Mouse (Mus musculus): ENCODE measurements around the gene Scnn1a.
"Not testable (repeated sequence)": the region's sequence is repeated elsewhere in the genome, so short reads cannot be mapped to it uniquely, and the experiment has no call there.

The Scnn1a gene

DNA sequence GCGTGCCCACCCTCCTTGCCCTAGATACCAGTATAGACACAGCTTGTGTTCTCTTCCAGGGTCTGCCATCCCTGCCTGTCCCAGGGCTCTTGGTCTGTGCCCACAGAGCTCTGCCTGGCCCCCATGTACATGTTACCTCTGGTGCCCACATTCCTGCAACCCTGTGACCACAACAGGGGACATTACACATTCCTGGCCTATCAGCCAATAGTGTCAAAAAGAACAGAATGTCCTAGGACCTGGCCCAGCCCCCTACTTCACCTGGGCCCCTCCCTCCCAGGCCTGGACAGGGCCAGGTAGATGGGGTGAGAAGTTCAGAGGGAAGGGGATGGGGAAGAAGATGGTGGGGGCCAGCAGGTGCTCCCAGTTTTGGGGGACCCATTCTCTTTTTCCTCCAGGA lies at the start of gene Scnn1a:
Scnn1a (plus strand) TSS at position 337 of the 400 bp plus-strand sequence.
- ChIA-PET CTCF (interaction anchor here in 1 of 4 experiments (0.6 to 1.6 kb wide), 4 partner anchors 11 to 283 kb away, joined by 4 to 6 read pairs (median 5); no protein-coding TSS in a partner anchor), POLR2A (interaction anchor here in 3 of 4 experiments (0.6 to 3.1 kb wide), 10 partner anchors 8 to 217 kb away, joined by 3 to 26 read pairs (median 5); no protein-coding TSS in a partner anchor)

DNA sequence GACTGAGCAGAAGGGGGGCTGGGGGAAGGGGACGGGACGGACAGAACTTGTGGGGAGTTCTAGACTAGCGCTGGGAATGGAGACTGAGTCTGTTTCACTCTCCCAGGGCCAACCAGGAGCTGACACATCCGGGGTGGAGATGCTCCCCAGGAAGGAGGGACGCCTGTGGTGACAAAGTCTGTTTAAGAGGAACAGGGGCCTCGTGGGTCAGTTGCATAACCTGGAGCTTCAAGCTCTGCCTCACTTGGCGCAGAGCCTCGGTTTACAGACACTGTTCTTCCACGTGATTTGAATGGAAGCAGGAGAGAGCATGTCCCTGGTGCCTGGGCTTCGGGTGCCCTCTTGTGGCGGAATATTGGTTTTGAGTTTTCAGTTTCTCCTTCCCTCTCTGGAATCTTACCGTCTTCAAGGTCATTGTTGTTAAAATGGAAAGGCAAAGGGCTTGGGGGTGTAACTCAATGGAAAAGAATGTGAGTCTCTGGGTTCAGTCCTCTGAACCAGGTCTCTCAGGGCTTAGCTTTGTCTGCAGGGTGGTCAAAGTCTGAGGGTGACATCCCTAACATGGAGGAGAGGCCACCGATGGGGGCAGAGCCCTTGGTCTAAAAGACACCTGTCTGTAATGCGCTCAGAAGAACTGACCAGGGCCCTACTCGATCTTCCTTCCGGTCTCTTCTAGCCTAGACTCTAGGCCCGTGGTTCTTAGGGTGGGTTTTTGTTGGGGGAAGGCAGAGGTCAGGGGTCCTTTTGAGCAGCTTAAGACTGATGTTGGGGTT lies 48.8 kb upstream of the Scnn1a start:
- POLR2A ChIA-PET: interaction anchor here (0.6 to 4.4 kb wide), 23 partner anchors 10 to 331 kb away, joined by 3 to 23 read pairs (median 4); partner anchors contain the start of genes Gapdh (in 1 of the 4), Mrpl51 (in 1 of the 4), Ncapd2 (in 1 of the 4) and Tapbpl (in 1 of the 4)
- CTCF ChIA-PET: interaction anchor here (0.5 to 2.5 kb wide), 24 partner anchors 13 to 490 kb away, joined by 3 to 11 read pairs (median 4); partner anchors contain the start of genes Gapdh (in 1 of the 4), Tapbpl (in 1 of the 4), Tuba3a (in 1 of the 4) and Vamp1 (in 1 of the 4)

DNA sequence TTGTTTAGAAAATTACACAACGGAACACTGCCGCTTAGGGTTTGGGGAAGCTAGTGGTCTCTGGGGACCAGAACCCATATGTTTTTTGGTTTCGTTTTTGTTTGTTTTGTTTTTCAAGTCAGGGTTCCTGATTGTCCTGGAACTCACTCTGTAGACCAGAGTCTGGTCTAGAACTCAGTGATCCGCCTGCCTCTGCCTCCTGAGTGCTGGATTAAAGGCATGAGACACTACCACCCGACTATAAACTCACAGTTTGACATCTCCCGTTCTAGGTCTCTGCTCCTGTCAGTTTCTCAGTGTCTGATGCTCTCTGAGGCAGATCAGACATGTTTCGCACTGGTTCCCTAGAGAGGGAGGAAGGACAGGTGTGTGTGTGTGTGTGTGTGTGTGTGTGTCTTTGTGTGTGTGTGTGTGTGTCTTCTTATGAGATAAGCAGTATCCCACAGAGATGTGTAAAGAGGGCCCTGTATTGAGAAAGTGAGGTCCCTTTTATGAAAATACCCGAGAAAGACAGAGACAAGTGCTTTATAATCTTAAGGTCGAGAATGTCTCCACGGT lies 48.2 kb upstream of the Scnn1a start:
- CTCF ChIA-PET: interaction anchor here in 3 of 4 experiments (0.6 to 2.0 kb wide), 9 partner anchors 15 to 491 kb away, joined by 3 to 11 read pairs (median 4); partner anchors contain the start of gene Gapdh (in 1 of the 3)
- POLR2A ChIA-PET: interaction anchor here in 3 of 4 experiments (0.6 to 4.4 kb wide), 13 partner anchors 9 to 389 kb away, joined by 3 to 23 read pairs (median 4); partner anchors contain the start of genes Mrpl51 (in 1 of the 3), Ncapd2 (in 1 of the 3) and Tapbpl (in 1 of the 3)

DNA sequence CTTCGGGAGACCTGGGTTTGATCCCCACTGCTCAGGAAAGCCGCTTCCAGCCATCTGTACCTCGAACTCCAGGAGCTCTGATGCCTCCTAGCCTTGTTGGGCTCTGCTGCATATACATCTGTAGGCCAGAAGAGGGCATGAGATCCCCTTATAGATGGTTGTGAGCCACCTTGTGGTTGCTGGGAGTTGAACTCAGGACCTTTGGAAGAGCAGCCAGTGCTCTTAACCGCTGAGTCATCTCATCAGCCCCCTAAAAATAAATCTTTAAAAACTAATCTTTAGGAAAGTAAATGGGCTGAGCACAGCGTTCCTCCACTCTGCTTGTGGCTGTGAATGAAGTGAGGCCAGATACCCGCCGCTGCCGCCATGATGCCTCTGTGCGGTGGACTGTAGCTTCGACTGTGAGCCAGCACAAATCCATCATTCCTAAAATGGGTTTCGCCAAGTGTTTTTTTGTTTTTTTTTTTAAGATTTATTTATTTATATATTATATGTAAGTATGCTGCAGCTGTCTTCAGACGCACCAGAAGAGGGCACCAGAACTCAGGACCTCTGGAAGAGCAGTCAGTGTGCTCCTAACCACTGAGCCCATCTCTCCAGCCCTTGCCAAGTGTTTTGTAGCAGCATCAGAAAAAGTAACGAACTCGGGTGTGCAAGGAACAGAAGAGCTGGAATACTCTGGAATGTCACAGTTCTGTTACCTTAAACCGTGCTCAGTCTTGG lies 45.5 kb upstream of the Scnn1a start:
- CTCF ChIA-PET: interaction anchor here (0.5 to 3.3 kb wide), 79 partner anchors 9 to 893 kb away, joined by 3 to 30 read pairs (median 4); partner anchors contain the start of genes Tuba3a (in 2 of the 4), Lag3 (in 1 of the 4), Lpar5 (in 1 of the 4) and P3h3 (in 1 of the 4)
- POLR2A ChIA-PET: interaction anchor here in 3 of 4 experiments (0.7 to 2.2 kb wide), 13 partner anchors 10 to 344 kb away, joined by 3 to 7 read pairs (median 3); partner anchors contain the start of genes Mrpl51 (in 2 of the 3), Ncapd2 (in 2 of the 3), Mlf2 (in 1 of the 3) and Vamp1 (in 1 of the 3)

DNA sequence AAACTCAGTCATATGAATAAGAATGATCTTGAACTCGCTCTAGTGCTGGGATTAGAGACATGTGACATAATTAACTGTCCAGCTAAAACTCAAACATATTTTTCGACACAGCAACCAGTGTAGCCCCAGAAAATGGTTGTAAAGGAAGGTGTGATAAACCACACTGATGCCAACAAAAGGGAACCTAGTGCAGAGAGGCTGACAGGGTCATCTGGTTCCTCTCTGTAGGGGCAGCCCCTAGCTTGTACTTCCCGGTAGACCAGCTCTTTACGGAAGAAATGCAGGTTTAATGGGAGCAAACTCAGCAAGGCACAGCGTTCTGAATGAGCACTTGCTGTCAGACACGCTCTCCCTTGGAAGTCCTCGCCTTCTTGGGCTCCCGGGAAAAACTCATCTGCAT lies 40.7 kb upstream of the Scnn1a start:
- ChIA-PET CTCF (interaction anchor here in 2 of 4 experiments (0.9 to 1.1 kb wide), 4 partner anchors 19 to 323 kb away, joined by 3 to 4 read pairs (median 3); no protein-coding TSS in a partner anchor), POLR2A (interaction anchor here in 3 of 4 experiments (0.6 to 1.3 kb wide), 7 partner anchors 20 to 811 kb away, joined by 3 to 5 read pairs (median 4); no protein-coding TSS in a partner anchor)

DNA sequence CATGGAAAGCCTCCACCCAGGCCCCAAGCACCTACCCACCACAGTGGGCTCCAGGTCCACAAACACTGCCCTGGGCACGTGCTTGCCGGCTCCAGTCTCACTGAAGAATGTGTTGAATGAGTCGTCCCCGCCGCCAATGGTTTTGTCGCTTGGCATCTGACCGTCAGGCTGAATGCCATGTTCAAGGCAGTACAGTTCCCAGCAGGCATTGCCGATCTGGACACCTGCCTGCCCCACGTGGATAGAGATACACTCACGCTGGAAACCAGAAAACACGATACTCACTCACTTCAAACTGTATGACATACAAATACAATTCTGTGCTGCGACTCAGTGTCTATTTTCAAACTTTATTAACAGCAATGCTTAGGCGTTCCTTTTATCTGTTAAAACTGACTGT lies 37.7 kb upstream of the Scnn1a start:
- CTCF ChIA-PET: not testable (repeated sequence)
- POLR2A ChIA-PET: interaction anchor here in 2 of 4 experiments (1.1 to 1.5 kb wide), 2 partner anchors 26 to 98 kb away, joined by 3 read pairs; partner anchors contain the start of gene Plekhg6 (in 1 of the 2)

DNA sequence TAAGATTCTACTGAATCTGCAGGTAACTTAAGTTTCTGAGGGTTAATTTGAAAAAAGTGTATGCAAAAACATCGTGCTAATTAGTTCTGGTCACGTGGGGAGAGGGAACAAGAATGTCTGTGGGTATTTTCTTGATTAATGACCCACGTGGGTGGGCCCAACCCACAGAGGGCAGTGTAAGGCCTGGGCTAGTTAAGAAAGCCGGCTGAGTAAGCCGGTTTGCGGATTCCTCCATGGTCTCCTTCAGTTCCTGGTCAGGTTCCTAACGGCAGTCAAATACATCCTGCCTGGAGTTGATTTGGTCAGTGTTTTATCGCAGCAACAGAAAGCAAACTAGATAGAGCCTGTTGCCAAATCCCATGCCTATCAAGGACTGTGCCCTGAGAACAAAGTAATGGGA lies 36.2 kb upstream of the Scnn1a start:
- ChIA-PET POLR2A (interaction anchor here (0.6 to 1.5 kb wide), 12 partner anchors 10 to 479 kb away, joined by 3 to 13 read pairs (median 3); no protein-coding TSS in a partner anchor), CTCF (interaction anchor here (0.6 to 4.0 kb wide), 10 partner anchors 9 to 215 kb away, joined by 3 to 19 read pairs (median 4); no protein-coding TSS in a partner anchor)

DNA sequence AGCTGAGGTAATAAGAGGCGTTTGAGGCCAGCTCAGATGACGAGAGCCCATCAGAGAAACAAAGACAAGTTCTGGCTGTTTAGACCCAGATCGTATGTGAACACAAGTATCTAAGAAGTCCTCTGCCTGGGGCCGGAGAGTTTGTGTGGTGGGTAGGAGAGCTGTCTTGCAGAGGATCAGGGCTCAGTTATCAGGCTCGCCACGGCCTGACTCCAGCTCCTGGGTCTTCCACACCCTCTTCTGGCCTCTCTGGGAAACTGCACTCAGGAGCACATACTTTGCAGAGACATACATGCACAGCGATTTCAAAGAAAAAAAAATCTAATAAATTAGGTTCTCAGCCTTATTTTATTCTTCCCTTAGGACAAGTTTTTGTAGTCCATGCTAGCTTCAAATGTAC lies 35.7 kb upstream of the Scnn1a start:
- ChIA-PET CTCF (interaction anchor here (0.6 to 4.0 kb wide), 10 partner anchors 9 to 216 kb away, joined by 3 to 19 read pairs (median 4); no protein-coding TSS in a partner anchor), POLR2A (interaction anchor here (0.6 to 1.5 kb wide), 15 partner anchors 10 to 479 kb away, joined by 3 to 13 read pairs (median 3); no protein-coding TSS in a partner anchor)

DNA sequence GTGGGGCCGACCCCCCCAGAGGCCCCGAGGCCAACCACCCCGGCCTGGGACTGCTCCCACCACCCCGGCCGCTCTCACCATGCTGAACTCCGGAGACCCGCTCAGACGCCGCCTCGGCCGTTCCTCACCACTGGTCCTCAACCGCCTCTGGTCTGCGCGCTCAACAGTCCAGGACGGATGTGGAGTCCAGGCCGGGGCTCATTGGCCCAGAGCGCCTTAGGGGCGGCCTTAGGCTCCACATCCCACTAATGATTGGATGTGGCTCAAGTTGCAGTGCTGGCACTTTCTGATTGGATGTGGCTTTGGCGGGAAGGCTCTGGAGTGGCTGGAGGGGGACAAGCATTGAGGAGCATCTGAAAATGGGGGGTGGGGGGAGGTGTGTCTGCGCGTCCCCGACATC lies 34.6 kb upstream of the Scnn1a start, which contains the start of gene Tuba3a:
Tuba3a (minus strand) TSS at position 153 of the 400 bp plus-strand sequence.
- CTCF ChIA-PET: interaction anchor here in 2 of 4 experiments (0.8 to 4.0 kb wide), 5 partner anchors 11 to 317 kb away, joined by 3 to 19 read pairs (median 5); no protein-coding TSS in a partner anchor
- POLR2A ChIA-PET: interaction anchor here in 3 of 4 experiments (0.5 to 1.5 kb wide), 5 partner anchors 57 to 292 kb away, joined by 3 to 8 read pairs (median 4); no protein-coding TSS in a partner anchor

DNA sequence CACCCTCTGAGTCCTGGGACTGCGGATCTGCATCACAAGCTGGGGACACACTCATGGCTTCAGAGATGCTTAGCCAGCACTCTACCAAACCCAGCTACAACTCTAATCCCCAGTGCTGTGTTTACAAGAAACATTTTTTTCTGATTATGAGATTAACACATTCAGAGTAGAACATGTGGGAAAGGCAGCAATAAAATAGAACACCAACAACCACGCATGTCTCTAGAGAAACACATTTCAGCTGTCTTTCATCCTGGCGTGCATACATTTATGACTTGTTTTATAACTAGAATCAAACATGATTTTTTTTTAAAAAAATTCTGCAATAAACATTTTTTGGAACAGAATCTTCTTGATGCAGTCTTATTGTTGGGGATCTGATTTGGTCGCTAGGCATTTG lies 33.5 kb upstream of the Scnn1a start:
- POLR2A ChIA-PET: interaction anchor here in 2 of 4 experiments (1.0 kb wide), 2 partner anchors 34 to 95 kb away, joined by 3 read pairs; partner anchors contain the start of genes Mrpl51 (in 1 of the 2) and Ncapd2 (in 1 of the 2)
- CTCF ChIA-PET: interaction anchor here in 3 of 4 experiments (0.6 to 4.0 kb wide), 3 partner anchors 12 to 22 kb away, joined by 7 to 19 read pairs (median 12); no protein-coding TSS in a partner anchor

DNA sequence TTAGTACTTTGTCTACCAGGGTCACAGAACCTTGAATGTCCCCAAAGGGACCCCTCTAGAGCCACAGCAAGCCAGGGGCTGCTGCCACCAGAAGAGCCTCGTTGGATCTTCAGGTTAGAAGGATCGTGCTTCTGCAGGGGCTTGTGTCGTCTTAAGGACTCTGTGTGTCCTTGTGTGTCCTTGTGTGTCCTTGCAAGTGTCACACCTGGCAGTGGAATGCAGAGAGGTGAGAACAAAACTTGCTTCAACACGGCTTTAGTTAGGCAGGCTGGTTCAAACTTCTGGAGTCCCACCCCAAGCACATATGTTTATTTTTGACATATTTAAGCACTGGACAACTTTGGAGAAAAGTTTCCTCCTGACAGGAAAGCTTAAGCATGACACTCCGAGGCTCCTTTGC lies 31.7 kb upstream of the Scnn1a start:
- POLR2A ChIA-PET: interaction anchor here in 2 of 4 experiments (1.2 kb wide), 2 partner anchors 33 to 326 kb away, joined by 3 to 4 read pairs; partner anchors contain the start of gene Scnn1a (in 1 of the 2)
- CTCF ChIA-PET: no interaction called here

DNA sequence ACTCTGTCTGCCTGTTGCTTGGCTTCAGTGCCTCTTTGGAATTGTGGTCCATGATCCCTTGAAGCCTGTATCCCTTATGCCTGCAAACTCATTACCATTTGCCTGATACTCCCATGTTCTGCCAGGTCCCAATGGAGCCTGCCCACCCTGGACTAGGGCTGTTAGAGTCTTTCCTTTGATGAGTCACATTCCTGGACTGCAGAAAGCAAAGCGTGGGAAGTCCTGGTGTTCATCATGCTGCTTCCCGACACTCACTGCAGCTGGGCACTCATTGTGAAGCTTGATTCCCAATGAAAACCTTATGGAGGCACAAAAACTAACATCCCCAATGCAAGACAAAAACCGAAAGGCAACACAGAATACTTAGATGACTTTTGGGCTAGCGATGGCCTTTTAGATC lies 29.1 kb upstream of the Scnn1a start:
- POLR2A ChIA-PET: no interaction called here
- CTCF ChIA-PET: no interaction called here

DNA sequence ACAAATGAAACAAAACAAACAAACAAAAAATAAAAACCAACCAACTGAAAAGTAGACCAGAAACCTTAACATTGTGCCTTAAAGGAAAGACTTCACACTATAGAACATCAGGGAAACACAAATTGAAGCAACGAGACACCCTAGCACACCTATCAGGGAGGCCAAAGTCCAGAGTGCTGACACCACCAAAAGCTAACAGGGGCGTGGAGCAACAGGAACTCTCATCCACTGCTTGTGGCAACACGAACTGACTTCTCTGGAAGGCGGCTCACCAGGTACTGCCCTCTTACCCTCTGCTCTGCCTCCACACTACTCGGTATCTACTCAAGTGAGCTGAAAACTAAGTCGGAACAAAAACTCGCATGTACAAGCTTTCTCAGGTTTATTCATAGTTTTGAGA lies 28.2 kb upstream of the Scnn1a start:
- ChIA-PET POLR2A (interaction anchor here in 1 of 4 experiments (0.5 kb wide), 1 partner anchor 34 kb away, joined by 3 read pairs; no protein-coding TSS in a partner anchor), CTCF (no interaction called here)

DNA sequence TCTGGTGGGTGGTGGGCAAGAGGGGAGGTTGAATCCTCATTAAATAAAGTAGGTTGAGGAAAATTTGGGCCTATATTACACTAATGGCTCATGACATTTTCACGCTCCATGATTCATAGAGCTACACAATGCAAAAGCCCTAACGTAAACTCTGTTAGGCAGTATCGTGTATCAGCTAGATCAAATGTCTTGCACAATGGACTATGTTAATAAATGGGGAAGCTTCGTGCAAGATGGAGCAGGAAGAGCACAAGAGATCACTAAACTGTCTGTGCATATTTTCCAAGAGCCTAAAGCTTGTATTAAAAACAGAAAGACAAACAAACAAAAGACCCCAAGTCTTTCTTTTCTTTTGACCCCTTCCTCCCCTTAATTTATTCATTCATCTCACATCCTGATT lies 26.4 kb upstream of the Scnn1a start:
- CTCF ChIA-PET: no interaction called here
- POLR2A ChIA-PET: no interaction called here

DNA sequence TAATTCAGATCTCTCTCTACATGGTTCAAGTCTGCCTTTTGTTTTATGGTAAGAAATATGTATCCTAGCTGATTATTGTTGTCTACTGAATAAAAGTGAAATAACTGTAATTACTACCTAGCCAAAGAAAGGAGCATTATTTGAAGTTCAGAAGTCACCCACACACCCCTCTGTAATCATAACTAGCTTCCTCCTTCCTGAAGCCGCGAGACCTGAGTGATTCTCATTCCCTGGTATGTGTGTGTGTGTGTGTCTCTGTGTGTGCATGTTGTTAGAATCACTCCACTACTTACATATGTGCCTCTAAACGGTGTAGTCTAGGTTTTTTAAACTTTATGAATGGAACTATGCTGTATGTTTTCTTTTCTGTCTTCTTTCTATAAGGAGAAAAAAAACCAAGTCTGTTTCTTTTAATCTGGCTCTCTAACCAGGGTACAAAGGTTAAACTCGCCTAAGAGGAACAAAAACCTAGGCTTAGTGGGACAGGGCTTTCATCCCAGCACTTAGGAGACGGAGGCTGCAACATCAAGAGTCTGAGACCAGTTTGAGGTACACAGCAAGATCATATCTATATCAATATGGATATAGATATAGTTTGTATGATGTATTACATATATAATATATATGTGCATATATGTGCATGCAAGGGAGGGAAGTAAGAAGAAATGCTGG lies 23.2 kb upstream of the Scnn1a start:
- CTCF ChIA-PET: no interaction called here
- POLR2A ChIA-PET: interaction anchor here in 1 of 4 experiments (1.0 to 1.7 kb wide), 2 partner anchors 24 to 28 kb away, joined by 3 to 4 read pairs; partner anchors contain the start of gene Scnn1a

DNA sequence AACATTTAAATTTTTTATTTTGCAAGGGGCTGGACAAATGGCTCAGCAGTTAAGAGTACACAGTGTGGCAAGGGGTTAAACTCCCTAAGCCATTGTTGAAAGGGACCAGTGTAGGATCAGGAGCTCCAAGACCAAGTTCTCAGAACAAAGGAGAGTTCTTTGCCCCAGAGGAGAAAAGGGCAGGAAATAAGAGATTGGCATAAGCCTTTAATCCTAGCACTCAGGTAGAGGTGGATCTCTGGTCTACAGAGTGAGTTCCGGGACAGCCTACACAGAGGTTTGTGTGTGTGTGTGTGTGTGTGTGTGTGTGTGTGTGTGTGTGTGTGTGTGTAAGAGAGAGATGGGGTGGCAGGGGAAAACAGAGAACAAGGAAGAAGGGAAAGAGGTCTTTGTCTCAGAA lies 19.5 kb upstream of the Scnn1a start:
- ChIA-PET CTCF (no interaction called here), POLR2A (interaction anchor here in 1 of 4 experiments (0.6 to 1.2 kb wide), 2 partner anchors 135 to 808 kb away, joined by 3 read pairs; no protein-coding TSS in a partner anchor)

Data from embryonic stem cell, embryonic (primary cell).